In the genomic region with DNA sequence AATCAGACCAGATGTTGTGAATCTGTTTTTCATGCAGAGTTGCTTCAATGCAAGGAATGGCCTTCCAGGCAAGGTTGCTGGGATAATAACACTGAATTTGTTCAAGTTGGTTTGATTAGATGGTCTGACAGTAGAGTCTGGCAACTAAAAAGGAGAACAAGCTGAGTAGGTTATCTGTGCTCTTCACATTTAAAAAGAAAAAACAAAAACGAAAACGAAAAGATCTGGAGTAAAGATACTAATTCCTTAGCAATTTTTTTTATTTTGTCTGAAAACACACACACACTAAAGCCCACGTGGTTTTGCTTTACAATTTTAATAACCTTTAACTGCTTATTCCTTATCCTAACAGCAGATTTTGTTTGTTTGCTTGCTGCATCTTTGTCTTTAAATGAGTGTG, we compare ENCODE assay signal across 30 mouse cellular contexts.
"Had no signal": no experiment of that assay in that cellular context is flagged by ENCODE, and none has a peak within 500 bp of the region (broad histone marks: within the 10 kb centered on the region; RNA-seq: fewer than 3 reads in every experiment).

No protein-coding gene starts in this region.

- DNase-seq: heart, postnatal 10 days; heart, postnatal 14 days; heart, postnatal 36 days; heart, postnatal 4 days; kidney, adult 11 months; kidney, adult 18-20 months; kidney, adult 2 months; kidney, adult 8-10 months; kidney, adult 9 months; kidney, postnatal 10 days; kidney, postnatal 14 days; kidney, postnatal 25 days; kidney, postnatal 36 days; kidney, postnatal 4 days; layer of hippocampus, adult 9-11 months; layer of hippocampus, postnatal 36 days had no signal

- H3K9me3 ChIP-seq: heart, embryonic 12.5 days; heart, embryonic 13.5 days; heart, embryonic 15.5 days; hindbrain, embryonic 10.5 days; hindbrain, embryonic 12.5 days; hindbrain, embryonic 13.5 days; hindbrain, embryonic 15.5 days; intestine, embryonic 15.5 days; kidney, embryonic 15.5 days had no signal

- H3K36me3 ChIP-seq: heart, embryonic 12.5 days; heart, embryonic 13.5 days; heart, embryonic 15.5 days; hindbrain, embryonic 10.5 days; hindbrain, embryonic 12.5 days; hindbrain, embryonic 13.5 days; hindbrain, embryonic 15.5 days; intestine, embryonic 15.5 days; kidney, embryonic 15.5 days had no signal

- H3K4me1 ChIP-seq: heart, embryonic 12.5 days; heart, embryonic 13.5 days; heart, embryonic 15.5 days; hindbrain, embryonic 10.5 days; hindbrain, embryonic 12.5 days; hindbrain, embryonic 13.5 days; hindbrain, embryonic 15.5 days; intestine, embryonic 15.5 days; kidney, embryonic 15.5 days had no signal

- H3K27ac ChIP-seq: heart, embryonic 13.5 days; heart, embryonic 15.5 days; hindbrain, embryonic 10.5 days; hindbrain, embryonic 12.5 days; hindbrain, embryonic 13.5 days; hindbrain, embryonic 14.5 days; hindbrain, embryonic 15.5 days; hindbrain, postnatal 0 days; intestine, embryonic 15.5 days; kidney, embryonic 15.5 days; kidney, postnatal 0 days; layer of hippocampus, adult 2 months; left cerebral cortex, adult 2 months had no signal

- H3K9ac ChIP-seq: heart, embryonic 12.5 days; heart, embryonic 13.5 days; heart, embryonic 15.5 days; hindbrain, embryonic 12.5 days; hindbrain, embryonic 13.5 days; hindbrain, embryonic 14.5 days; hindbrain, embryonic 15.5 days; intestine, embryonic 15.5 days; kidney, embryonic 15.5 days had no signal

- H3K27me3 ChIP-seq: heart, embryonic 12.5 days; heart, embryonic 13.5 days; heart, embryonic 15.5 days; hindbrain, embryonic 12.5 days; hindbrain, embryonic 13.5 days; hindbrain, embryonic 15.5 days; intestine, embryonic 15.5 days; kidney, embryonic 15.5 days had no signal

- H3K4me3 ChIP-seq: heart, embryonic 12.5 days; heart, embryonic 13.5 days; heart, embryonic 15.5 days; hindbrain, embryonic 10.5 days; hindbrain, embryonic 12.5 days; hindbrain, embryonic 13.5 days; hindbrain, embryonic 15.5 days; intestine, embryonic 15.5 days; kidney, embryonic 15.5 days; layer of hippocampus, adult 2 months; left cerebral cortex, adult 2 months had no signal
